7 mouse cellular contexts compared by ENCODE assay signal in genomic region chr11:6273607-6274006, GRCm38 (mm10). TPM values are rescaled to one million over a fixed set of nuclear protein-coding genes. Genes with fewer than 3 reads are reported as not detected.
DNase-seq lines count a peak whose midpoint lies in the region; ATAC-seq and TF ChIP-seq lines count a peak whose summit lies in the region.

No protein-coding gene starts in this region.

- H3K27me3 ChIP-seq in lung, postnatal 0 days (replicated peaks; ENCODE audit: insufficient read depth, low read length) = no peaks in the 10 kb centered on the region
- H3K27me3 ChIP-seq in forebrain, embryonic 13.5 days = no peaks in the 10 kb centered on the region

- no peak for TF ChIP-seq CTCF in lung, postnatal 0 days (IDR thresholded peaks at IDR 0.05)
- TF ChIP-seq CTCF in olfactory bulb, adult 2 months (IDR thresholded peaks at IDR 0.05; ENCODE audit: insufficient read depth, low read depth, low read length) = no peak

- TF ChIP-seq EP300 in lung, postnatal 0 days (IDR thresholded peaks at IDR 0.05) = no peak

- no peaks in the 10 kb centered on the region for H3K9me3 ChIP-seq in lung, postnatal 0 days (ENCODE audit: low read length)
- H3K9me3 ChIP-seq in forebrain, embryonic 13.5 days (replicated peaks) = no peaks in the 10 kb centered on the region

- 31% methylated on average over 11 of the region's 11 CpGs for whole genome bisulfite sequencing in lung, postnatal 0 days
- WGBS in forebrain, embryonic 13.5 days = 70% methylated on average over 11 of the region's 11 CpGs
- WGBS in olfactory bulb, adult 2 months = 16% methylated on average over 11 of the region's 11 CpGs

- DNase-seq in lung, postnatal 0 days (ENCODE audit: low spot score) = peak; percentile 35
- no peak for DNase-seq in lung, adult 18-20 months
- DNase-seq in kidney, postnatal 36 days = peak; percentile 46 to 52
- no peak for DNase-seq in testis, postnatal 10 days (ENCODE audit: low spot score)
- no peak for DNase-seq in left cerebral cortex, postnatal 4 days

- H3K4me2 ChIP-seq in lung, postnatal 0 days (replicated peaks; ENCODE audit: low read depth, low read length) = peak overlapping the region; percentile 92
- peak overlapping the region; percentile 89 for H3K4me2 ChIP-seq in forebrain, embryonic 13.5 days

- no peak for ATAC-seq in lung, postnatal 0 days
- no peak for ATAC-seq in forebrain, embryonic 13.5 days

- TF ChIP-seq POLR2A in olfactory bulb, adult 2 months (IDR thresholded peaks at IDR 0.05; ENCODE audit: insufficient read depth, low read depth, low read length) = no peak

- peak overlapping the region; percentile 74 for H3K9ac ChIP-seq in lung, postnatal 0 days (replicated peaks; ENCODE audit: low read depth)
- peak overlapping the region; percentile 98 for H3K9ac ChIP-seq in forebrain, embryonic 13.5 days

- 0 out of 2 replicates have a peak overlapping the region, but pooled peaks have one; percentile 12 for H3K27ac ChIP-seq in lung, postnatal 0 days (ENCODE audit: low read length)
- no peak overlapping the region for H3K27ac ChIP-seq in forebrain, embryonic 13.5 days
- H3K27ac ChIP-seq in olfactory bulb, adult 2 months (ENCODE audit: insufficient read depth, low read depth, low read length) = no peak overlapping the region

- H3K36me3 ChIP-seq in lung, postnatal 0 days (ENCODE audit: insufficient read depth, low read length) = peaks cover 17% of the 10 kb centered on the region; the same call in 1 of the 2 replicates
- peaks cover 37% of the 10 kb centered on the region for H3K36me3 ChIP-seq in forebrain, embryonic 13.5 days (ENCODE audit: poor library complexity, severe bottlenecking)

- peak overlapping the region; percentile 68 for H3K4me3 ChIP-seq in lung, postnatal 0 days (ENCODE audit: low read depth, low read length)
- peak overlapping the region; percentile 97 for H3K4me3 ChIP-seq in forebrain, embryonic 13.5 days
- peak overlapping the region; percentile 84 for H3K4me3 ChIP-seq in olfactory bulb, adult 2 months (ENCODE audit: insufficient read depth, low read depth, low read length)

- H3K4me1 ChIP-seq in lung, postnatal 0 days (ENCODE audit: insufficient read depth, low read depth, low read length) = peaks cover 5% of the 10 kb centered on the region; the same call in 1 of the 2 replicates
- H3K4me1 ChIP-seq in forebrain, embryonic 13.5 days = peaks cover 33% of the 10 kb centered on the region
- peaks cover 5% of the 10 kb centered on the region; the same call in 1 of the 2 replicates for H3K4me1 ChIP-seq in olfactory bulb, adult 2 months (ENCODE audit: control insufficient read depth, insufficient read depth, low read length)

- intact Hi-C loops in left cerebral cortex, postnatal 4 days (cut with DNase I) = no loop called here

RNA-seq across cellular contexts. Expression of gene Tmed4, which starts 1.1 kb away (rescaled TPM):
- 92.0 and 95.7 TPM in 2 replicates for polyA plus RNA-seq in lung, postnatal 0 days (2015; fragmentation: Nextera tagmentation; extraction: Ambion mirVana)
- polyA plus RNA-seq in forebrain, embryonic 13.5 days (2015; fragmentation: Nextera tagmentation; extraction: Ambion mirVana) = 154 and 155 TPM in 2 replicates
- not detected in 2 replicates for polyA plus RNA-seq in olfactory bulb, adult 2 months (2012; ENCODE audit: insufficient read depth, insufficient read length, low replicate concordance, missing spikeins)
- total RNA-seq in left cerebral cortex, postnatal 4 days (2021) = 10 to 100 TPM; 57.5 to 62.8 TPM

RNA-seq across cellular contexts. Expression of gene Ddx56, which starts 6.0 kb away (rescaled TPM):
- polyA plus RNA-seq in lung, postnatal 0 days (2015; fragmentation: Nextera tagmentation; extraction: Ambion mirVana) = 38.2 and 41.9 TPM in 2 replicates
- 84.2 and 92.6 TPM in 2 replicates for polyA plus RNA-seq in forebrain, embryonic 13.5 days (2015; fragmentation: Nextera tagmentation; extraction: Ambion mirVana)
- polyA plus RNA-seq in olfactory bulb, adult 2 months (2012; ENCODE audit: insufficient read depth, insufficient read length, low replicate concordance, missing spikeins) = not detected in 2 replicates
- total RNA-seq in left cerebral cortex, postnatal 4 days (2021) = 10 to 100 TPM; 47.9 to 50.8 TPM

RNA-seq across cellular contexts. Expression of gene Ogdh, which starts 17.8 kb away (rescaled TPM):
- 78.8 and 84.1 TPM in 2 replicates for polyA plus RNA-seq in lung, postnatal 0 days (2015; fragmentation: Nextera tagmentation; extraction: Ambion mirVana)
- 71.2 and 85.4 TPM in 2 replicates for polyA plus RNA-seq in forebrain, embryonic 13.5 days (2015; fragmentation: Nextera tagmentation; extraction: Ambion mirVana)
- 123 and 426 TPM in 2 replicates for polyA plus RNA-seq in olfactory bulb, adult 2 months (2012; ENCODE audit: insufficient read depth, insufficient read length, low replicate concordance, missing spikeins)
- 100 to 1,000 TPM; 146 to 159 TPM for total RNA-seq in left cerebral cortex, postnatal 4 days (2021)

RNA-seq across cellular contexts. Expression of gene Npc1l1, which starts 43.7 kb away (rescaled TPM):
- not detected in 2 replicates for polyA plus RNA-seq in lung, postnatal 0 days (2015; fragmentation: Nextera tagmentation; extraction: Ambion mirVana)
- 0.04 and 0.05 TPM in 2 replicates for polyA plus RNA-seq in forebrain, embryonic 13.5 days (2015; fragmentation: Nextera tagmentation; extraction: Ambion mirVana)
- not detected in 2 replicates for polyA plus RNA-seq in olfactory bulb, adult 2 months (2012; ENCODE audit: insufficient read depth, insufficient read length, low replicate concordance, missing spikeins)
- total RNA-seq in left cerebral cortex, postnatal 4 days (2021) = under 1 TPM; 0.08 TPM

Comparison
In these comparisons a context has a peak if more than half of its experiments do, and no peak if none do; other contexts are left out.
1. DNase-seq: peak in lung, postnatal 0 days (single experiment) and kidney, postnatal 36 days (2 of 2); none in lung, adult 18-20 months (0 of 2), testis, postnatal 10 days (single experiment) and left cerebral cortex, postnatal 4 days (single experiment).
2. RNA of gene Ddx56, which starts 6.0 kb away (polyA plus RNA-seq): 84.2 to 92.6 TPM in forebrain, embryonic 13.5 days and 38.2 to 41.9 TPM in lung, postnatal 0 days; not detected in olfactory bulb, adult 2 months; every median in the first group is over 10 times any median in the second.
3. Peak in every context shown above with its lines, with median percentiles within 50 percentile points of each other: H3K4me3 ChIP-seq.